Mouse (Mus musculus) limb, embryonic 15.5 days (tissue): Measurements from ENCODE around the gene Ubac2. TPM values are rescaled to one million over a fixed set of nuclear protein-coding genes. Genes with fewer than 3 reads are reported as not detected.

Experiments used
- ATAC-seq: fragments of 200-750 bp; cut with Nextera tagmentation; 2 replicates; pipeline ENCODE4 v1.8.0; 2017; ENCODE audit warnings: low read depth, moderate TSS enrichment; ENCODE audit not compliant: insufficient number of reproducible peaks, low FRiP score, low TSS enrichment
- H3K27ac ChIP-seq: fragments of 300-500 bp; sonication (generic); 2 replicates; pipeline ENCODE4 v1.5.1; 2015; ENCODE audit warnings: moderate library complexity, mild to moderate bottlenecking, inconsistent platforms
- H3K27me3 ChIP-seq: fragments of 300-500 bp; sonication (generic); 2 replicates; pipeline ENCODE4 v1.6.1; 2015; ENCODE audit warnings: inconsistent platforms
- H3K36me3 ChIP-seq: fragments of 300-500 bp; sonication (generic); 2 replicates; pipeline ENCODE4 v1.6.1; 2015; ENCODE audit warnings: inconsistent platforms
- H3K4me1 ChIP-seq: fragments of 300-500 bp; sonication (generic); 2 replicates; pipeline ENCODE4 v1.6.1; 2015; ENCODE audit warnings: inconsistent platforms
- H3K4me2 ChIP-seq: fragments of 300-500 bp; sonication (generic); 2 replicates; pipeline ENCODE4 v1.6.1; 2015; ENCODE audit warnings: mild to moderate bottlenecking, inconsistent platforms
- H3K4me3 ChIP-seq: fragments of 300-500 bp; sonication (generic); 2 replicates; pipeline ENCODE4 v1.5.1; 2015; ENCODE audit warnings: mild to moderate bottlenecking, inconsistent platforms
- H3K9ac ChIP-seq: fragments of 300-500 bp; sonication (generic); 2 replicates; pipeline ENCODE4 v1.6.1; 2015; ENCODE audit warnings: inconsistent platforms
- H3K9me3 ChIP-seq: fragments of 300-500 bp; sonication (generic); 2 replicates; pipeline ENCODE4 v1.6.1; 2016; ENCODE audit warnings: inconsistent platforms
- WGBS: fragments of 180-500 bp; shearing (Covaris S2); methylation state at CpG from one replicate; pipeline ENCODE4 v1.1.7; 2015; 5-methylcytosine and 5-hydroxymethylcytosine counted together
- polyA plus RNA-seq: library from polyadenylated mRNA; unstranded; fragments of >200 nt; fragmentation: Nextera tagmentation; extraction: Ambion mirVana; gene quantifications from 2 replicates; pipeline ENCODE4 v1.2.1, GENCODE M21; 2015

The Ubac2 gene
- polyA plus RNA-seq, 1 experiment from 2014 or later, result 65.2 TPM

DNA sequence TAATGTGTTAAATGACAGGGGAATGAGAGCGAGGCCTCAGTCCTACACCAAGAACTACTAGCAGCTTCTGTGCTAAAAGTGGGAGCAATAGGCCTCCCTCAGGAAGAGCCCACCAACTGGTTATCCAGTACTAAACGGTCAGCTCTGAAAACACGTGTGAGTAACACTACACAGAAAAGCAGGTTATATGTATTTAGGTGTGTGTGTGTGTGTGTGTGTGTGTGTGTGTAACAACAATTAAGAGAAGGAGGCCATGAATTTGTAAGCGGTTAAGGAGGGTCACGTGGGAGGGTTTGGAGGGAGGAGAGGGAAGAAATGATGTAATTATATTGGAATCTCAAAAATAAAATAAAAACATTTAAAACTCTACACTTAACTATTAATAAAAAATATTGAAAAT, 36.7 kb downstream of the Ubac2 start:
- H3K9ac ChIP-seq, result no peak overlapping the region
- peaks cover 35% of the 10 kb centered on the region for H3K36me3 ChIP-seq
- no peak for ATAC-seq
- H3K4me3 ChIP-seq, result no peak overlapping the region
- no peaks in the 10 kb centered on the region for H3K4me1 ChIP-seq
- H3K27ac ChIP-seq, result no peak overlapping the region
- 77% methylated on average over 5 of the region's 5 CpGs for WGBS
- H3K9me3 ChIP-seq, result no peaks in the 10 kb centered on the region
- no peak overlapping the region for H3K4me2 ChIP-seq
- H3K27me3 ChIP-seq, result no peaks in the 10 kb centered on the region

GRCm38 (mm10) chr14:121915621-121916020, 37.2 kb downstream of the Ubac2 start, which contains the start of gene Gpr18:
Gpr18 (minus strand) TSS chr14:121915781.
- H3K9ac ChIP-seq, result no peak within 1 kb of the TSS
- peaks cover 35% of the 10 kb centered on the region for H3K36me3 ChIP-seq
- no peak within 1 kb of the TSS for H3K4me2 ChIP-seq
- H3K4me1 ChIP-seq, result peaks cover 2% of the 10 kb centered on the region; the same call in 1 of the 2 replicates
- no peak within 1 kb of the TSS for H3K4me3 ChIP-seq
- no peaks in the 10 kb centered on the region for H3K27me3 ChIP-seq
- no peak for ATAC-seq
- H3K9me3 ChIP-seq, result no peaks in the 10 kb centered on the region
- H3K27ac ChIP-seq, result no peak within 1 kb of the TSS
- WGBS, result 70% methylated on average over 8 of the region's 8 CpGs

DNA sequence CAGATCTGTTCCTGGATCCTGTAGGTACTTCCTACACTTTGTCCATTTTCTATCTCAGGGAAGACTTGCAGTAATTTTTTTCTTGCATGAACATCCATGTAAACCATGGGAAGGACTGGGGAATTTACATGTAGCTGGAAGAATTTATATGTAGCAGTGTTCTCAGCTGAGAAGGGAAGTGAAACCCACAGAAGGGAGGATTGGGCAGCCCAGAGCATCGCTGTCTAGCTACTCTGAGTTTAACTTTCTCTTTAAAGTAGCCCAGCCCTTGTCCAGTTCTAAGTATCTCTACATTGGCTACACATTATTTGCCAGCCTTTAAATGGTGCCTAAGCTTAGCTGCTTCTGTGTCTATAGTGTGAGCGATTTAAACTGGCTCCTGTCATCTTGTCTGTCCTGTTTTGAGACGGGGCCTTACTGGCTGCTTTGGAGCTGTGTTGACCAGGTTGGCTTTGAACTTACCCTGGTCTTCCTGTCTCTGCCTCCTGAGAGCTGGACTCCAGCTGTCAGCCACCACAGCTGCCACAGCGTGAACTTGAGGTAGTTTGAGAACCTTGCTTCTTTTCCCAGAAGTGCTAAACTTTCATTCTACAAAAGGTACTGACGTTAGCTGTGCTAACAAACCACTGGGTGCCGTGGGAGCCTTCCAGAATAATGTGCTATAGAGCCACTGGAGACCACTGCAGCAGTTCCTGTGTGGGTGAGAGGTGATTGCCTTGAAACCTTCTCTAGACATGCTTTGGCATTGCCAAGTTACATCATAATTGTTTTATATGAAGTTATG, 38.1 kb downstream of the Ubac2 start:
- peaks cover 31% of the 10 kb centered on the region for H3K36me3 ChIP-seq
- H3K4me1 ChIP-seq, result peaks cover 4% of the 10 kb centered on the region; the same call in 1 of the 2 replicates
- no peak overlapping the region for H3K4me2 ChIP-seq
- H3K9ac ChIP-seq, result no peak overlapping the region
- ATAC-seq, result no peak
- no peaks in the 10 kb centered on the region for H3K9me3 ChIP-seq
- no peaks in the 10 kb centered on the region for H3K27me3 ChIP-seq
- no peak overlapping the region for H3K27ac ChIP-seq
- H3K4me3 ChIP-seq, result no peak overlapping the region
- 85% methylated on average over 6 of the region's 6 CpGs for WGBS

GRCm38 (mm10) chr14:121918266-121918665, 39.8 kb downstream of the Ubac2 start:
- no peak for ATAC-seq
- WGBS, result 78% methylated on average over 3 of the region's 3 CpGs
- no peak overlapping the region for H3K27ac ChIP-seq

GRCm38 (mm10) chr14:121919752-121920151, 41.3 kb downstream of the Ubac2 start:
- Histone ChIP-seq H3K27me3 (no peaks in the 10 kb centered on the region), H3K27ac (no peak overlapping the region), H3K4me2 (no peak overlapping the region), H3K9me3 (no peaks in the 10 kb centered on the region), H3K36me3 (peaks cover 21% of the 10 kb centered on the region), H3K9ac (no peak overlapping the region), H3K4me3 (no peak overlapping the region), H3K4me1 (peaks cover 4% of the 10 kb centered on the region; the same call in 1 of the 2 replicates)
- no peak for ATAC-seq
- WGBS, result 17% methylated on average over 3 of the region's 3 CpGs

More at GRCm38 (mm10) chr14:121918266-121918665, 39.8 kb downstream of the Ubac2 start:
- H3K9me3 ChIP-seq, result no peaks in the 10 kb centered on the region
- H3K4me1 ChIP-seq, result peaks cover 4% of the 10 kb centered on the region; the same call in 1 of the 2 replicates
- no peaks in the 10 kb centered on the region for H3K27me3 ChIP-seq
- no peak overlapping the region for H3K4me3 ChIP-seq
- H3K4me2 ChIP-seq, result no peak overlapping the region
- peaks cover 21% of the 10 kb centered on the region for H3K36me3 ChIP-seq
- H3K9ac ChIP-seq, result no peak overlapping the region

GRCm38 (mm10) chr14:121920511-121921124, 42.2 kb downstream of the Ubac2 start:
- H3K36me3 ChIP-seq, result peaks cover 21% of the 10 kb centered on the region
- no peak overlapping the region for H3K4me2 ChIP-seq
- no peak overlapping the region for H3K27ac ChIP-seq
- no peak overlapping the region for H3K4me3 ChIP-seq
- H3K9ac ChIP-seq, result no peak overlapping the region
- 0 out of 2 replicates have a peak, but pooled peaks have one; percentile 19 for ATAC-seq
- H3K4me1 ChIP-seq, result peaks cover 4% of the 10 kb centered on the region; the same call in 1 of the 2 replicates
- WGBS, result 74% methylated on average over 12 of the region's 12 CpGs
- no peaks in the 10 kb centered on the region for H3K9me3 ChIP-seq
- no peaks in the 10 kb centered on the region for H3K27me3 ChIP-seq

- Histone ChIP-seq H3K27ac (no peak overlapping the region), H3K9ac (no peak overlapping the region), H3K9me3 (no peaks in the 10 kb centered on the region), H3K27me3 (no peaks in the 10 kb centered on the region), H3K4me2 (no peak overlapping the region), H3K36me3 (peaks cover 12% of the 10 kb centered on the region), H3K4me3 (no peak overlapping the region), H3K4me1 (peaks cover 4% of the 10 kb centered on the region; the same call in 1 of the 2 replicates)
- 85% methylated on average over 4 of the region's 4 CpGs for WGBS
- ATAC-seq, result no peak
Measured at GRCm38 (mm10) chr14:121922016-121922415, 43.6 kb downstream of the Ubac2 start.

GRCm38 (mm10) chr14:121922731-121923130, 44.3 kb downstream of the Ubac2 start:
- no peak overlapping the region for H3K4me2 ChIP-seq
- H3K4me3 ChIP-seq, result no peak overlapping the region
- H3K9ac ChIP-seq, result no peak overlapping the region
- no peak overlapping the region for H3K27ac ChIP-seq
- WGBS, result 73% methylated on average over 4 of the region's 4 CpGs
- peaks cover 5% of the 10 kb centered on the region for H3K36me3 ChIP-seq
- peaks cover 4% of the 10 kb centered on the region; the same call in 1 of the 2 replicates for H3K4me1 ChIP-seq
- no peak for ATAC-seq
- H3K9me3 ChIP-seq, result no peaks in the 10 kb centered on the region
- H3K27me3 ChIP-seq, result no peaks in the 10 kb centered on the region

- H3K9me3 ChIP-seq, result no peaks in the 10 kb centered on the region
- ATAC-seq, result no peak
- H3K4me1 ChIP-seq, result peaks cover 4% of the 10 kb centered on the region; the same call in 1 of the 2 replicates
- 80% methylated on average over 6 of the region's 6 CpGs for WGBS
- H3K27ac ChIP-seq, result no peak overlapping the region
- H3K27me3 ChIP-seq, result no peaks in the 10 kb centered on the region
- H3K9ac ChIP-seq, result no peak overlapping the region
- no peaks in the 10 kb centered on the region for H3K36me3 ChIP-seq
- no peak overlapping the region for H3K4me3 ChIP-seq
- H3K4me2 ChIP-seq, result no peak overlapping the region
Measured at GRCm38 (mm10) chr14:121924876-121925275, 46.5 kb downstream of the Ubac2 start.

- H3K9me3 ChIP-seq, result no peaks in the 10 kb centered on the region
- no peak overlapping the region for H3K4me3 ChIP-seq
- 86% methylated on average over 6 of the region's 6 CpGs for WGBS
- H3K36me3 ChIP-seq, result no peaks in the 10 kb centered on the region
- H3K4me1 ChIP-seq, result no peaks in the 10 kb centered on the region; the same call in 1 of the 2 replicates
- H3K9ac ChIP-seq, result no peak overlapping the region
- H3K27me3 ChIP-seq, result no peaks in the 10 kb centered on the region
- no peak overlapping the region for H3K4me2 ChIP-seq
- ATAC-seq, result no peak
- no peak overlapping the region for H3K27ac ChIP-seq
Measured at GRCm38 (mm10) chr14:121926901-121927300, 48.5 kb downstream of the Ubac2 start.

- Histone ChIP-seq H3K4me2 (no peak overlapping the region), H3K27me3 (no peaks in the 10 kb centered on the region), H3K9ac (no peak overlapping the region), H3K4me3 (no peak overlapping the region), H3K4me1 (no peaks in the 10 kb centered on the region; the same call in 1 of the 2 replicates), H3K9me3 (no peaks in the 10 kb centered on the region), H3K36me3 (no peaks in the 10 kb centered on the region), H3K27ac (no peak overlapping the region)
- 91% methylated on average over 8 of the region's 8 CpGs for WGBS
- no peak for ATAC-seq
Measured at GRCm38 (mm10) chr14:121927451-121927850, 49.0 kb downstream of the Ubac2 start.
